Mouse (Mus musculus) hindbrain, embryonic 12.5 days (tissue): ENCODE data around the gene Rab6b. TPM values are rescaled to one million over a fixed set of nuclear protein-coding genes. Genes with fewer than 3 reads are reported as not detected.
A peak's percentile ranks its signal among the peaks of the same experiment; 100 is the strongest.
"Not testable (repeated sequence)": the region's sequence is repeated elsewhere in the genome, so short reads cannot be mapped to it uniquely, and the experiment has no call there.

Source experiments
- ATAC-seq: fragments of 200-750 bp; cut with Nextera tagmentation; 2 replicates; pipeline ENCODE4 v1.8.0; 2017; ENCODE audit warnings: moderate TSS enrichment; ENCODE audit not compliant: low FRiP score
- H3K27ac ChIP-seq: fragments of 300-500 bp; sonication (generic); 2 replicates; pipeline ENCODE4 v1.5.1; 2016; ENCODE audit warnings: mild to moderate bottlenecking
- H3K27me3 ChIP-seq: fragments of 300-500 bp; sonication (generic); 2 replicates; pipeline ENCODE4 v1.6.1; 2016; ENCODE audit warnings: mild to moderate bottlenecking
- H3K36me3 ChIP-seq: fragments of 300-500 bp; sonication (generic); 2 replicates; pipeline ENCODE4 v1.6.1; 2016; ENCODE audit warnings: mild to moderate bottlenecking
- H3K4me1 ChIP-seq: fragments of 300-500 bp; sonication (generic); 2 replicates; pipeline ENCODE4 v1.6.1; 2016
- H3K4me2 ChIP-seq: fragments of 300-500 bp; sonication (generic); replicated peaks from 2 replicates; pipeline ENCODE4 v1.6.1; 2016; ENCODE audit warnings: mild to moderate bottlenecking
- H3K4me3 ChIP-seq: fragments of 300-500 bp; sonication (generic); 2 replicates; pipeline ENCODE4 v1.5.1; 2016; ENCODE audit warnings: mild to moderate bottlenecking
- H3K9ac ChIP-seq: fragments of 300-500 bp; sonication (generic); 2 replicates; pipeline ENCODE4 v1.6.1; 2016; ENCODE audit warnings: mild to moderate bottlenecking, moderate library complexity
- H3K9me3 ChIP-seq: fragments of 300-500 bp; sonication (generic); replicated peaks from 2 replicates; pipeline ENCODE4 v1.6.1; 2016; ENCODE audit warnings: mild to moderate bottlenecking
- WGBS: fragments of 180-500 bp; shearing (Covaris S2); methylation state at CpG from one replicate; pipeline ENCODE4 v1.1.7; 2016; 5-methylcytosine and 5-hydroxymethylcytosine counted together
- polyA plus RNA-seq: library from polyadenylated mRNA; unstranded; fragments of >200 nt; fragmentation: Nextera tagmentation; extraction: Ambion mirVana; gene quantifications from 2 replicates; pipeline ENCODE4 v1.2.1, GENCODE M21; 2016

Rab6b gene
- polyA plus RNA-seq, 1 experiment from 2014 or later, result 58.0 TPM

GRCm38 (mm10) chr9:103147103-103147502, 35.5 kb downstream of the Rab6b start:
- Histone ChIP-seq H3K27me3 (no peaks in the 10 kb centered on the region), H3K9me3 (no peaks in the 10 kb centered on the region), H3K4me1 (peaks cover 58% of the 10 kb centered on the region), H3K4me2 (peak overlapping the region; percentile 34), H3K4me3 (no peak overlapping the region), H3K9ac (no peak overlapping the region), H3K36me3 (peaks cover 21% of the 10 kb centered on the region), H3K27ac (peak overlapping the region; percentile 87)
- WGBS, result 31% methylated on average over 13 of the region's 13 CpGs
- ATAC-seq, result peak; percentile 29

- Histone ChIP-seq H3K4me1 (peaks cover 51% of the 10 kb centered on the region), H3K9me3 (no peaks in the 10 kb centered on the region), H3K4me3 (no peak overlapping the region), H3K36me3 (peaks cover 11% of the 10 kb centered on the region; the same call in 1 of the 2 replicates), H3K27me3 (no peaks in the 10 kb centered on the region), H3K9ac (no peak overlapping the region), H3K27ac (no peak overlapping the region), H3K4me2 (no peak overlapping the region)
- no peak for ATAC-seq
- WGBS, result 91% methylated on average over 12 of the region's 12 CpGs
Observed at GRCm38 (mm10) chr9:103149074-103149799, 37.6 kb downstream of the Rab6b start.

GRCm38 (mm10) chr9:103153286-103153685, 41.7 kb downstream of the Rab6b start:
- H3K4me2 ChIP-seq, result no peak overlapping the region
- H3K36me3 ChIP-seq, result peaks cover 8% of the 10 kb centered on the region; the same call in 1 of the 2 replicates
- H3K4me3 ChIP-seq, result no peak overlapping the region
- no peak overlapping the region for H3K27ac ChIP-seq
- WGBS, result 72% methylated on average over 5 of the region's 5 CpGs
- peaks cover 11% of the 10 kb centered on the region for H3K4me1 ChIP-seq
- ATAC-seq, result no peak
- H3K27me3 ChIP-seq, result no peaks in the 10 kb centered on the region
- H3K9ac ChIP-seq, result no peak overlapping the region
- H3K9me3 ChIP-seq, result no peaks in the 10 kb centered on the region

- 91% methylated on average over 2 of the region's 2 CpGs for WGBS
- Histone ChIP-seq H3K27ac (no peak overlapping the region), H3K27me3 (no peaks in the 10 kb centered on the region), H3K4me2 (no peak overlapping the region), H3K36me3 (peaks cover 13% of the 10 kb centered on the region; the same call in 1 of the 2 replicates), H3K9me3 (no peaks in the 10 kb centered on the region), H3K9ac (no peak overlapping the region), H3K4me1 (peaks cover 6% of the 10 kb centered on the region; the same call in 1 of the 2 replicates), H3K4me3 (no peak overlapping the region)
- ATAC-seq, result no peak
Observed at GRCm38 (mm10) chr9:103154568-103154967, 43.0 kb downstream of the Rab6b start.

GRCm38 (mm10) chr9:103155158-103155557, 43.6 kb downstream of the Rab6b start:
- WGBS, result 91% methylated on average over 7 of the region's 7 CpGs

GRCm38 (mm10) chr9:103163806-103164205, 52.2 kb downstream of the Rab6b start:
- Histone ChIP-seq H3K4me1 (0 out of 2 replicates have a peak, but pooled peaks cover 6% of the 10 kb centered on the region), H3K27me3 (no peaks in the 10 kb centered on the region), H3K9me3 (no peaks in the 10 kb centered on the region), H3K4me2 (no peak overlapping the region), H3K36me3 (peaks cover 75% of the 10 kb centered on the region), H3K27ac (peak overlapping the region; percentile 1; the same call in 1 of the 2 replicates), H3K4me3 (no peak overlapping the region), H3K9ac (no peak overlapping the region)
- no peak for ATAC-seq
- 76% methylated on average over 15 of the region's 15 CpGs for WGBS

More at GRCm38 (mm10) chr9:103155158-103155557, 43.6 kb downstream of the Rab6b start:
- H3K9me3 ChIP-seq, H3K4me2 ChIP-seq, H3K27me3 ChIP-seq, ATAC-seq, H3K27ac ChIP-seq, H3K4me3 ChIP-seq, H3K9ac ChIP-seq, H3K4me1 ChIP-seq: not testable (repeated sequence)
- peaks cover 12% of the 10 kb centered on the region; the same call in 1 of the 2 replicates for H3K36me3 ChIP-seq

- no peaks in the 10 kb centered on the region for H3K9me3 ChIP-seq
- no peak overlapping the region for H3K4me2 ChIP-seq
- no peak overlapping the region for H3K27ac ChIP-seq
- ATAC-seq, result peak; percentile 56; the same call in 1 of the 2 replicates
- H3K4me3 ChIP-seq, result no peak overlapping the region
- 72% methylated on average over 6 of the region's 6 CpGs for WGBS
- peaks cover 86% of the 10 kb centered on the region for H3K36me3 ChIP-seq
- no peaks in the 10 kb centered on the region for H3K27me3 ChIP-seq
- no peak overlapping the region for H3K9ac ChIP-seq
- H3K4me1 ChIP-seq, result 0 out of 2 replicates have a peak, but pooled peaks cover under 1% of the 10 kb centered on the region
Observed at GRCm38 (mm10) chr9:103168046-103168445, 56.5 kb downstream of the Rab6b start.

- WGBS, result 77% methylated on average over 7 of the region's 7 CpGs
- H3K4me3 ChIP-seq, result no peak overlapping the region
- no peak overlapping the region for H3K9ac ChIP-seq
- H3K9me3 ChIP-seq, result no peaks in the 10 kb centered on the region
- no peak overlapping the region for H3K4me2 ChIP-seq
- H3K36me3 ChIP-seq, result peaks cover 86% of the 10 kb centered on the region
- no peak overlapping the region for H3K27ac ChIP-seq
- ATAC-seq, result no peak
- no peaks in the 10 kb centered on the region for H3K4me1 ChIP-seq
- H3K27me3 ChIP-seq, result no peaks in the 10 kb centered on the region
Observed at GRCm38 (mm10) chr9:103168771-103169170, 57.2 kb downstream of the Rab6b start.

GRCm38 (mm10) chr9:103174771-103175519, 63.4 kb downstream of the Rab6b start:
- no peak overlapping the region for H3K4me2 ChIP-seq
- H3K27me3 ChIP-seq, result no peaks in the 10 kb centered on the region
- H3K9ac ChIP-seq, result no peak overlapping the region
- H3K4me1 ChIP-seq, result peaks cover 6% of the 10 kb centered on the region
- ATAC-seq, result no peak
- H3K27ac ChIP-seq, result no peak overlapping the region
- 58% methylated on average over 6 of the region's 6 CpGs for WGBS
- H3K9me3 ChIP-seq, result no peaks in the 10 kb centered on the region
- no peak overlapping the region for H3K4me3 ChIP-seq
- H3K36me3 ChIP-seq, result peaks cover 53% of the 10 kb centered on the region

GRCm38 (mm10) chr9:103175692-103176091, 64.1 kb downstream of the Rab6b start:
- Histone ChIP-seq H3K4me2 (no peak overlapping the region), H3K36me3 (peaks cover 52% of the 10 kb centered on the region), H3K4me1 (peaks cover 14% of the 10 kb centered on the region), H3K9ac (no peak overlapping the region), H3K27ac (no peak overlapping the region), H3K4me3 (no peak overlapping the region), H3K27me3 (no peaks in the 10 kb centered on the region), H3K9me3 (no peaks in the 10 kb centered on the region)
- ATAC-seq, result no peak
- WGBS, result 96% methylated on average over 7 of the region's 7 CpGs

- ATAC-seq, result 0 out of 2 replicates have a peak, but pooled peaks have one; percentile 26
- H3K9ac ChIP-seq, result no peak overlapping the region; the same call in 1 of the 2 replicates
- peak overlapping the region; percentile 49 for H3K4me2 ChIP-seq
- H3K9me3 ChIP-seq, result no peaks in the 10 kb centered on the region
- H3K27ac ChIP-seq, result peak overlapping the region; percentile 5; the same call in 1 of the 2 replicates
- H3K36me3 ChIP-seq, result peaks cover 31% of the 10 kb centered on the region
- 68% methylated on average over 3 of the region's 3 CpGs for WGBS
- 0 out of 2 replicates have a peak overlapping the region, but pooled peaks have one; percentile 20 for H3K4me3 ChIP-seq
- H3K27me3 ChIP-seq, result no peaks in the 10 kb centered on the region
- H3K4me1 ChIP-seq, result peaks cover 19% of the 10 kb centered on the region
Observed at GRCm38 (mm10) chr9:103180303-103180702, 68.7 kb downstream of the Rab6b start.
